Mouse (Mus musculus): ENCODE results near the gene Svs5. TPM values are rescaled to one million over a fixed set of nuclear protein-coding genes. Genes with fewer than 3 reads are reported as not detected.

Svs5 gene
- polyA plus RNA-seq, 1 experiment: not detected

GRCm38 (mm10) chr2:164348980-164349379 is 16.4 kb downstream of the Svs5 start:
- Histone ChIP-seq H3K4me1 (replicated peaks; ENCODE audit: control insufficient read depth, insufficient read depth, low read length) (no peaks in the 10 kb centered on the region), H3K4me3 (ENCODE audit: control insufficient read depth, insufficient read depth, low read length) (no peak overlapping the region)

GRCm38 (mm10) chr2:164352697-164353096 is 20.2 kb downstream of the Svs5 start:
- no peak overlapping the region for H3K4me3 ChIP-seq (ENCODE audit: control insufficient read depth, insufficient read depth, low read length)
- H3K27me3 ChIP-seq (ENCODE audit: control insufficient read depth, insufficient read depth, low read length): no peaks in the 10 kb centered on the region
- H3K4me1 ChIP-seq (replicated peaks; ENCODE audit: control insufficient read depth, insufficient read depth, low read length): no peaks in the 10 kb centered on the region
- TF ChIP-seq CTCF (IDR thresholded peaks at IDR 0.05; ENCODE audit: borderline replicate concordance, control insufficient read depth, extremely low read depth, insufficient read depth, low read length, poor library complexity) (no peak), POLR2A (IDR thresholded peaks at IDR 0.05; ENCODE audit: control insufficient read depth, extremely low read depth, insufficient read depth, low read length, poor library complexity) (no peak)
- no peak for DNase-seq
- H3K27ac ChIP-seq (ENCODE audit: control insufficient read depth, insufficient read depth, low read length): no peak overlapping the region
- 94% methylated on average over 3 of the region's 3 CpGs for WGBS
- H3K36me3 ChIP-seq (ENCODE audit: control insufficient read depth, insufficient read depth, low read length): no peaks in the 10 kb centered on the region

More at GRCm38 (mm10) chr2:164348980-164349379, 16.4 kb downstream of the Svs5 start:
- H3K27ac ChIP-seq (ENCODE audit: control insufficient read depth, insufficient read depth, low read length): no peak overlapping the region
- H3K27me3 ChIP-seq (ENCODE audit: control insufficient read depth, insufficient read depth, low read length): no peaks in the 10 kb centered on the region
- WGBS: 95% methylated on average over 3 of the region's 3 CpGs
- H3K36me3 ChIP-seq (ENCODE audit: control insufficient read depth, insufficient read depth, low read length): no peaks in the 10 kb centered on the region
- DNase-seq: peak; percentile 40
- TF ChIP-seq POLR2A (IDR thresholded peaks at IDR 0.05; ENCODE audit: control insufficient read depth, extremely low read depth, insufficient read depth, low read length, poor library complexity): no peak

GRCm38 (mm10) chr2:164353356-164353755 is 20.8 kb downstream of the Svs5 start:
- no peak overlapping the region for H3K27ac ChIP-seq (ENCODE audit: control insufficient read depth, insufficient read depth, low read length)
- no peaks in the 10 kb centered on the region for H3K4me1 ChIP-seq (replicated peaks; ENCODE audit: control insufficient read depth, insufficient read depth, low read length)
- no peaks in the 10 kb centered on the region for H3K27me3 ChIP-seq (ENCODE audit: control insufficient read depth, insufficient read depth, low read length)
- no peak for DNase-seq
- no peak for TF ChIP-seq POLR2A (IDR thresholded peaks at IDR 0.05; ENCODE audit: control insufficient read depth, extremely low read depth, insufficient read depth, low read length, poor library complexity)
- no peak for TF ChIP-seq CTCF (IDR thresholded peaks at IDR 0.05; ENCODE audit: borderline replicate concordance, control insufficient read depth, extremely low read depth, insufficient read depth, low read length, poor library complexity)
- no peak overlapping the region for H3K4me3 ChIP-seq (ENCODE audit: control insufficient read depth, insufficient read depth, low read length)
- 75% methylated on average over 11 of the region's 11 CpGs for WGBS
- H3K36me3 ChIP-seq (ENCODE audit: control insufficient read depth, insufficient read depth, low read length): no peaks in the 10 kb centered on the region

- H3K36me3 ChIP-seq (ENCODE audit: control insufficient read depth, insufficient read depth, low read length): no peaks in the 10 kb centered on the region
- H3K27ac ChIP-seq (ENCODE audit: control insufficient read depth, insufficient read depth, low read length): no peak overlapping the region
- 62% methylated on average over 11 of the region's 11 CpGs for WGBS
- DNase-seq: peak; percentile 4
- H3K4me3 ChIP-seq (ENCODE audit: control insufficient read depth, insufficient read depth, low read length): no peak overlapping the region
- H3K27me3 ChIP-seq (ENCODE audit: control insufficient read depth, insufficient read depth, low read length): no peaks in the 10 kb centered on the region
- peaks cover 3% of the 10 kb centered on the region; the same call in 1 of the 2 replicates for H3K4me1 ChIP-seq (replicated peaks; ENCODE audit: control insufficient read depth, insufficient read depth, low read length)
- TF ChIP-seq CTCF (IDR thresholded peaks at IDR 0.05; ENCODE audit: borderline replicate concordance, control insufficient read depth, extremely low read depth, insufficient read depth, low read length, poor library complexity) (no peak), POLR2A (IDR thresholded peaks at IDR 0.05; ENCODE audit: control insufficient read depth, extremely low read depth, insufficient read depth, low read length, poor library complexity) (no peak)
Measured at GRCm38 (mm10) chr2:164356177-164356967, 23.8 kb downstream of the Svs5 start.

DNA sequence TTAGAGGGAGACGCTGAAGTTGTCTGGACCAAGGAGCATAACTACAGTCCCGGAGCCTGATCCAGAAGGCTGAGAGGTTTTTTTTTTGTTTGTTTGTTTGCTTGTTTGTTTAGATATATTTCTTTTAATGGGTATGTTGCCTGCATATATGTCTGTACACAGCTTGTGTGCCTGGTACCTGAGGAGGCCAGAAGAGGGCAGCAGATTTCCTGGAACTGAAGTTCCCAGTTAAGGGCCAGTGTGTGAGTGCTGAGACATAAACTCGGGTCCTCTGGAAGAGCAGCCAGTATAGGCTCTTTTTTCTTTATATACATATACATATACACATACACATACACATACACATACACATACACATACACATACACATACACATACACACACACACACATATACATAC is 25.8 kb downstream of the Svs5 start:
- peaks cover 3% of the 10 kb centered on the region; the same call in 1 of the 2 replicates for H3K4me1 ChIP-seq (replicated peaks; ENCODE audit: control insufficient read depth, insufficient read depth, low read length)
- no peak for TF ChIP-seq POLR2A (IDR thresholded peaks at IDR 0.05; ENCODE audit: control insufficient read depth, extremely low read depth, insufficient read depth, low read length, poor library complexity)
- TF ChIP-seq CTCF (IDR thresholded peaks at IDR 0.05; ENCODE audit: borderline replicate concordance, control insufficient read depth, extremely low read depth, insufficient read depth, low read length, poor library complexity): no peak
- no peaks in the 10 kb centered on the region for H3K36me3 ChIP-seq (ENCODE audit: control insufficient read depth, insufficient read depth, low read length)
- peak; percentile 18 for DNase-seq
- no peaks in the 10 kb centered on the region for H3K27me3 ChIP-seq (ENCODE audit: control insufficient read depth, insufficient read depth, low read length)
- H3K4me3 ChIP-seq (ENCODE audit: control insufficient read depth, insufficient read depth, low read length): no peak overlapping the region
- H3K27ac ChIP-seq (ENCODE audit: control insufficient read depth, insufficient read depth, low read length): no peak overlapping the region
- WGBS: 85% methylated on average over 3 of the region's 3 CpGs

DNA sequence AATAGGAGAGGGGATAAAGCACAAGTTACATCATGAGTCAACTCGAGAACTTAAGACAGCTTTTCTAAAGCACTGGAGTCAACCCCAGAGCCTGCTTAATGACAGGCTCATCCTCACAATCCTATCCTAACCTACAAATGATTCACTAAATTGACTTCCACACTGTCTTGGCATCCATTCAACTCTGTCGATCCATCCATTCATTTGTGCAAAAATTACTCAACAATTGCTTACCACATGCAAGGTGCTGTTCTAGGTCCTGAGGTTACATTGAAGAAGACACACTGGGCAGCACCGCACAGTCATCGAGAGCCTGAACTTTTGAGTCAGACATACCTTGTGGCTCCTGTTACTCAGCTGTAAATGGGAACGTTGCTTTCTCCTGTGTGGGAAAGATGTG is 26.5 kb downstream of the Svs5 start:
- H3K4me3 ChIP-seq (ENCODE audit: control insufficient read depth, insufficient read depth, low read length): no peak overlapping the region
- DNase-seq: no peak
- 90% methylated on average over 5 of the region's 5 CpGs for WGBS
- H3K27ac ChIP-seq (ENCODE audit: control insufficient read depth, insufficient read depth, low read length): no peak overlapping the region
- no peaks in the 10 kb centered on the region for H3K27me3 ChIP-seq (ENCODE audit: control insufficient read depth, insufficient read depth, low read length)
- H3K4me1 ChIP-seq (replicated peaks; ENCODE audit: control insufficient read depth, insufficient read depth, low read length): peaks cover 3% of the 10 kb centered on the region; the same call in 1 of the 2 replicates
- TF ChIP-seq CTCF (IDR thresholded peaks at IDR 0.05; ENCODE audit: borderline replicate concordance, control insufficient read depth, extremely low read depth, insufficient read depth, low read length, poor library complexity) (no peak), POLR2A (IDR thresholded peaks at IDR 0.05; ENCODE audit: control insufficient read depth, extremely low read depth, insufficient read depth, low read length, poor library complexity) (no peak)
- no peaks in the 10 kb centered on the region for H3K36me3 ChIP-seq (ENCODE audit: control insufficient read depth, insufficient read depth, low read length)
